Mouse (Mus musculus): Measurements from ENCODE around the gene Gtf3c2. TPM values are rescaled to one million over a fixed set of nuclear protein-coding genes. Genes with fewer than 3 reads are reported as not detected.
A peak's percentile ranks its signal among the peaks of the same experiment; 100 is the strongest.

The Gtf3c2 gene
- polyA plus RNA-seq, 1 experiment = not detected

DNA sequence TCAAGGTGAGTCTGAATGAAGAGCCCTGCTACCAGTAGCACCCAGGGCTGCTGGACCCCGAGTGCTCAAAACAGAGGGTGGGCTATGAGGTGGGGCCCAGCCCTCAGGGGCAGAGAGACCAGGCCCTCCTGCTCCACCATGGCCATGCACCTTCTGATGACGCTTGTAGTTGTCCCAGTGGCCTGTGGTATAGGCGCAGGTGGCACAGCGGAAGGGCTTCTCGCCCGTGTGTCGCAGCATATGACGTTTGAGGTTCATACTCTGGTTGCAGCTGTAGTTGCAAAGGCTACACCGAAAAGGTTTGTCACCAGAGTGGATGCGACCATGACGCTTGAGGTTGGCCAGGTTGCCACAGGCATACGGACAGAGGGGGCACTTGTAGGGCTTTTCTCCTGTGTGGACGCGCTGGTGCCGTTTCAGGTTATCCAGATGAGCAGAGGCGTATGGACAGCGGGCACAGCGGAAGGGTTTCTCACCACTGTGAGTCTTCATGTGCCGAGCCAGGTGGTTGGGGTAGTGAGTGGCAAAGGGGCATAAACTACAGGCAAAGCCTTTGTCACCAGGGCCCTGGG lies 19.5 kb upstream of the Gtf3c2 start:
- TF ChIP-seq CTCF (IDR thresholded peaks at IDR 0.05; ENCODE audit: insufficient read depth, low read depth, low read length) (no peak), POLR2A (IDR thresholded peaks at IDR 0.05; ENCODE audit: insufficient read depth, low read depth, low read length) (no peak)
- Histone ChIP-seq H3K4me3 (ENCODE audit: insufficient read depth, low read depth, low read length) (no peak overlapping the region), H3K4me1 (ENCODE audit: control insufficient read depth, insufficient read depth, low read length) (peaks cover 17% of the 10 kb centered on the region), H3K27ac (ENCODE audit: insufficient read depth, low read depth, low read length) (no peak overlapping the region)
- whole genome bisulfite sequencing = 89% methylated on average over 19 of the region's 19 CpGs

DNA sequence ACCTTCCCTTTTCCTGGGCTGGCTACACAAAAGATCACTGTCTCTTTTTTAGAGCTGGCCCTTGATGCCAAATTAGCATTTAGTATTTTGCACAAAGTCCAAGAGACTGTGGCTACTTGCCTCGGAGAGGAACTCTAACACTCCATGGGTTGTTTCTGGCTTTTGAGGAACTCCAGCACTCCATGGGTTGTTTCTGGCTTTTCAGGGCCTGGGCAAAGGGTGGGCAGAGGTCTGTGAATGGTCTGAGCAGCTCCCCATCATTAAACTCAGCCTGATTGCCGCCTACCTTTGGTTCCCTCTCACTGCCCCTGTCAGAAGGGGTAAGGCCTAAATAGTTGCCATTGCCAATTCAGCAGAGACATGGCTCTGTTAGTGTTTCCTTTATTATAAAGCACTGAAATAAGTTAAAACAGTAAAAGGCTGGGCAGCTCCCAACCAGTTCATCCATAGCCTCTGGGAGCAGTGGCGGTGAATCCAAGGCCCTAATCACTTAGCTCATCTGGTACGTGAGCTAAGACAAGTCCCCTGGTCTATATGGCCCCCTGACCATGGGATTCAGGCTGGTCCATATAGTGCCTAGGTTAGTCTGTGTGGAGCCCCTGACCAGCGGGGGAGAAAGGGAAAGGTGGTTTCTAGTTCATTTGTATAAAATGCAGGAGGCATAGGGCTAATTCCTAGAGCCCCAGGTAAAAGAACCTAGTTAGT lies 18.8 kb upstream of the Gtf3c2 start:
- WGBS = 70% methylated on average over 5 of the region's 5 CpGs

GRCm38 (mm10) chr5:31198170-31198569 lies 18.2 kb upstream of the Gtf3c2 start:
- H3K4me3 ChIP-seq (ENCODE audit: insufficient read depth, low read depth, low read length) = no peak overlapping the region
- TF ChIP-seq POLR2A (IDR thresholded peaks at IDR 0.05; ENCODE audit: insufficient read depth, low read depth, low read length) = no peak
- H3K27ac ChIP-seq (ENCODE audit: insufficient read depth, low read depth, low read length) = no peak overlapping the region
- 75% methylated on average over 9 of the region's 9 CpGs for WGBS
- peaks cover 17% of the 10 kb centered on the region for H3K4me1 ChIP-seq (ENCODE audit: control insufficient read depth, insufficient read depth, low read length)

More for the DNA sequence above, 18.8 kb upstream of the Gtf3c2 start:
- Histone ChIP-seq H3K4me3 (ENCODE audit: insufficient read depth, low read depth, low read length) (no peak overlapping the region), H3K4me1 (ENCODE audit: control insufficient read depth, insufficient read depth, low read length) (peaks cover 17% of the 10 kb centered on the region), H3K27ac (ENCODE audit: insufficient read depth, low read depth, low read length) (no peak overlapping the region)
- TF ChIP-seq POLR2A (IDR thresholded peaks at IDR 0.05; ENCODE audit: insufficient read depth, low read depth, low read length) (no peak), CTCF (IDR thresholded peaks at IDR 0.05; ENCODE audit: insufficient read depth, low read depth, low read length) (no peak)

- H3K4me3 ChIP-seq (ENCODE audit: insufficient read depth, low read depth, low read length) = no peak overlapping the region
- 88% methylated on average over 12 of the region's 12 CpGs for WGBS
- peaks cover 13% of the 10 kb centered on the region for H3K4me1 ChIP-seq (ENCODE audit: control insufficient read depth, insufficient read depth, low read length)
- TF ChIP-seq CTCF (IDR thresholded peaks at IDR 0.05; ENCODE audit: insufficient read depth, low read depth, low read length) (no peak), POLR2A (IDR thresholded peaks at IDR 0.05; ENCODE audit: insufficient read depth, low read depth, low read length) (no peak)
- no peak overlapping the region for H3K27ac ChIP-seq (ENCODE audit: insufficient read depth, low read depth, low read length)
Measured at GRCm38 (mm10) chr5:31197072-31197471, 17.1 kb upstream of the Gtf3c2 start.

GRCm38 (mm10) chr5:31196207-31196606 lies 16.3 kb upstream of the Gtf3c2 start:
- WGBS = 87% methylated on average over 10 of the region's 10 CpGs
- Histone ChIP-seq H3K4me1 (ENCODE audit: control insufficient read depth, insufficient read depth, low read length) (peaks cover 16% of the 10 kb centered on the region), H3K27ac (ENCODE audit: insufficient read depth, low read depth, low read length) (no peak overlapping the region), H3K4me3 (ENCODE audit: insufficient read depth, low read depth, low read length) (no peak overlapping the region)
- TF ChIP-seq POLR2A (IDR thresholded peaks at IDR 0.05; ENCODE audit: insufficient read depth, low read depth, low read length) (no peak), CTCF (IDR thresholded peaks at IDR 0.05; ENCODE audit: insufficient read depth, low read depth, low read length) (no peak)

GRCm38 (mm10) chr5:31195671-31196070 lies 15.7 kb upstream of the Gtf3c2 start:
- no peak for TF ChIP-seq POLR2A (IDR thresholded peaks at IDR 0.05; ENCODE audit: insufficient read depth, low read depth, low read length)
- Histone ChIP-seq H3K27ac (ENCODE audit: insufficient read depth, low read depth, low read length) (no peak overlapping the region), H3K4me1 (ENCODE audit: control insufficient read depth, insufficient read depth, low read length) (peaks cover 16% of the 10 kb centered on the region), H3K4me3 (ENCODE audit: insufficient read depth, low read depth, low read length) (no peak overlapping the region)
- WGBS = 89% methylated on average over 4 of the region's 4 CpGs

DNA sequence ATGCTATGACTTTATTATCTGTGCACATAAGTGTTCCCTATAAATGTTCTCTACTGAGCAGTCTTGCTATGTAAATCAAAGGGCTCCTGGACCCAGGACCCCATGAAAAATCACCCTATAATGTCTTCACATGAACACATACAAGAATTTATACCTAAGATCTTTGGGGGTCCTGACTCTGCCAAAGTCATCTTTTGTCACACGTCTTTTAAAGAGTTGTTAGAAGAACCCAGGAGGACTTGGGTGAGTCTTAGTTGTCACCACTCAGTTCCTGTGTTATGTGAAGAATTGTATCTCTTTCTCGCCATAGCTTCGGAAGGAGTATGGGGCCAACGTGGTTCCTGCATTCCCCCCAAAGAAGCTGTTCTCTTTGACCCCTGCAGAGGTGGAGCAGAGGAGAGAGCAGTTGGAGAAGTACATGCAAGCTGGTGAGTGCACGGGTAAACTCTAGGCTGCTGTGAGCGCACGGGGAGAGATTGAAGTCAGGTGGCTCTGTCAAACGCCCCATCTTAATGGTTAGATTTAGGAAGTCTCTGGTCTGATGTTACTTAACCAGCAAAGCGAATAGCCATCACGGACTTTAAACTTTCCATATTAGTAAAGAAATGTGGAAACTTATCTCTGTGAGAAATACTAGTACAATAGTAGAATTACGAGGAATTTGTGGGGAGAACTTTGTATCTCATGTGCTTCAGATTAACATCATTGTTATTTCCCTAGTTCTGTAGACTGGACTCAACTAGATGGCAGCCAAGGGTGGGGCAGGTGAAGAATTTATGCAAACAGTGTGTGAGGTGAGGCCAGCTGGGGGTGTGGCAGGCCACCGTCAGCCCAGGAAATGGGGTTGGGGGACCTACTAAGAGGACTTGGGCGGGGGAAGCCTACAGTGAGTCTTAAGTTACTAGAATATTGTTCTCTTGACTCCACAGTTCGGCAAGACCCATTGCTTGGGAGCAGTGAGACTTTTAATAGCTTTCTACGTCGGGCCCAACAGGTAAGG lies 14.8 kb upstream of the Gtf3c2 start:
- no peak overlapping the region for H3K4me3 ChIP-seq (ENCODE audit: insufficient read depth, low read depth, low read length)
- 90% methylated on average over 16 of the region's 16 CpGs for WGBS

DNA sequence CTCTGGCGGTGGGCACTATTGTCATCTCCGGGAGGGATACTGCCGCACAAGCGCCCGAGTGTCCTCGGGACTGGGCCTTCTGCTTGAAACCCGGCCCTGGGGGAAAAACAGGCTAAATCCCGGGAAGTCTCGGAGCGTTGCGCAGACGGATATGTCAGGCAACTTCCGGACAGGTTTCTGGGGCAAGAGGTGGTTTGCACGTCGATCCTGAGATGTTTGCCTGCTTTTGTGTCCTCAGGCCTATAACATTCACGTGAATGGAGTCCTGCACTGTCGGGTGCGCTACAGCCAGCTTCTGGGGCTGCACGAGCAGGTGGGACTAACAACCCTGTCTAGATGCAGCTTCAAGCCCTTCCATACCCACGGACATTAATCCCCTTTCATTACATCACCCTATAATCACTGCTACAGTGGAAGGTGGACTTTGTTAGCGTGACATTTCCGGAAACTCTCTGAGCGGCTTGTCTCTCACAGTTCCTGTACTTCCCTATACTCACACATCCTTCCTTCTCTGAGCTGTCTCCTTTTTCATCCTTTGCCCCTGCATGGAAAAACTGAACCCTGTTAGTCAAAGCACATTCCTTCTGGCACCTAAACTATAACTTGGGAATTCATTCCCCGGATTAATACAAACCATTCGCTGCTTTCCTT lies 13.8 kb upstream of the Gtf3c2 start:
- Histone ChIP-seq H3K4me1 (ENCODE audit: control insufficient read depth, insufficient read depth, low read length) (peaks cover 7% of the 10 kb centered on the region), H3K4me3 (ENCODE audit: insufficient read depth, low read depth, low read length) (peak overlapping the region; percentile 91), H3K27ac (ENCODE audit: insufficient read depth, low read depth, low read length) (peak overlapping the region; percentile 82)
- 10% methylated on average over 25 of the region's 25 CpGs for WGBS
- TF ChIP-seq POLR2A (IDR thresholded peaks at IDR 0.05; ENCODE audit: insufficient read depth, low read depth, low read length) = no peak
- no peak for TF ChIP-seq CTCF (IDR thresholded peaks at IDR 0.05; ENCODE audit: insufficient read depth, low read depth, low read length)

More for the DNA sequence above, 14.8 kb upstream of the Gtf3c2 start:
- no peak overlapping the region for H3K27ac ChIP-seq (ENCODE audit: insufficient read depth, low read depth, low read length)
- TF ChIP-seq CTCF (IDR thresholded peaks at IDR 0.05; ENCODE audit: insufficient read depth, low read depth, low read length) (no peak), POLR2A (IDR thresholded peaks at IDR 0.05; ENCODE audit: insufficient read depth, low read depth, low read length) (no peak)
- peaks cover 7% of the 10 kb centered on the region for H3K4me1 ChIP-seq (ENCODE audit: control insufficient read depth, insufficient read depth, low read length)

Measured in olfactory bulb, adult 2 months (tissue).